Mouse (Mus musculus): ENCODE results near the gene Slc8a2.

The Slc8a2 gene

DNA sequence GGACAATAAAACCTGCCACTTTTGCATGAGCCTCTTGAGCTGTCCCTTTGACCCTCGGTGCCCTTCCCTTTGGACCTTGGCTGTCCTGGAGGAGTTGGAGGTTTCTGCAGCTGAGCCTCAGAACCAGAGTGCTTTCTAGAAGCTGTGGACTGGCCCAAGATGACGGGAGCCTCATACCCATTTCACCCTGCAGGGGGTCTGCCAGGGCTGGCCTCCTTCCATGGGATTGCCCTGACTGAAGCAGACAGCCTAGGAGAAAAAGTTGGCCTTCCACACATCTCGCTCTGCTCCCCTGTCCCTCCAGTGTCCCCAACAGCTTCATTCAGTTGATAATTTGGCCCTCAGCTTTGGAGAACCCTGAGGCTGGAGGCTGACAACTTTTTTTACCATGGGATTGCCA, 12.5 kb upstream of the Slc8a2 start:
- in situ Hi-C loops (cut with MboI; ENCODE audit: low pct_unique_long_range_greater_than_20kb in 1 of 2, low sequenced_read_pairs in 2 of 2, unreplicated experiment in 1 of 2), result no loop called here

DNA sequence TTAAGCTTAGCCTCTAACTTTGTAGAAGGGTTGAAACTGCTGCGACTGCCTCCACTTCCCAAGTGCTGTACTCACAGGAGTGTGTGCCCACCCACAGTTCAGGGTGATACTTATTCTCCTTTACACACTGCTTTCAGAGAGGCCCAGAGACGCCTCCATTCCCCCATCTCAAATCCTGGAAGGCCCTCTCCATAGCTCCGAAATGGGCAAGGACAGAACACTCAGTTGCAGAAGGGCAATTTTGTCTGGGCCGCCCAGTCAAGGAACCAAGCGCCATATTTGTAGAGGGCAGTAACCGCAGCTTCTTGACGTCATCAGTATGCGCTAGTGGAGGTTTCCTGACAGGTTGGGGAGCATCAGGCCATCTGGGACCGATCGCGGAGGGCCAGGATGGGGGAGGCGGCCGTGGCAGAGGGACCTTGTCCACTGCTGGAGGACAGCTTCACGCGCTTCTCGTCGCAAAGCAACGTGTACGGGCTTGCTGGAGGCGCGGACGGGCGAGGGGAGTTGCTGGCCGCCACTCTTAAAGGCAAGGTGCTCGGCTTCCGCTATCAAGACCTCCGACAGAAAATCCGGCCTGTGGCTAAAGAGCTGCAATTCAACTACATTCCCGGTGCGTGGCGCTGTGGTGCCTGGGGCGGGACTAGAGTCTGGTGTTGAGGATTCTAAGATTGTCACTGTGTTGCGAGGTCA, 9.9 kb upstream of the Slc8a2 start, which contains the start of gene Kptn:
Gene Kptn (plus strand): TSS at position 327 of the 693 bp plus-strand sequence.
- in situ Hi-C loops (cut with MboI; ENCODE audit: low pct_unique_long_range_greater_than_20kb in 1 of 2, low sequenced_read_pairs in 2 of 2, unreplicated experiment in 1 of 2), result no loop called here

DNA sequence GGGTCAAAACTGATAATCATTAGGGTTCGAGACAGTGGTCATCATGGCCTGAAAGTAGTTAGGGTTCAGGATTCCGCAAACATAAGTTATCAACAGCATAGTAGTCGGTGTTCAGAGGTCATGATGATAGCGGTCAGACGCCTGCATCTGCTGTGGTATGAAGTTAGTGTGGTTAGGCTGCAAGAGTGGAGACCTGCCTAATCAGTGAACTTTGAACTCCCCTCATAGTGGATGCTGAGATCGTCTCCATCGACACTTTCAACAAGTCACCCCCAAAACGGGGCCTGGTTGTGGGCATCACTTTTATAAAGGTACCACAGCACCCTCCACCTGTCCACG, 9.4 kb upstream of the Slc8a2 start:
- in situ Hi-C loops (cut with MboI; ENCODE audit: low pct_unique_long_range_greater_than_20kb in 1 of 2, low sequenced_read_pairs in 2 of 2, unreplicated experiment in 1 of 2), result no loop called here

GRCm38 (mm10) chr7:16125829-16126228, 3.8 kb upstream of the Slc8a2 start:
- in situ Hi-C loops (cut with MboI; ENCODE audit: low pct_unique_long_range_greater_than_20kb in 1 of 2, low sequenced_read_pairs in 2 of 2, unreplicated experiment in 1 of 2), result no loop called here

- in situ Hi-C loops (cut with MboI; ENCODE audit: low pct_unique_long_range_greater_than_20kb in 1 of 2, low sequenced_read_pairs in 2 of 2, unreplicated experiment in 1 of 2), result no loop called here
These were observed 1.3 kb upstream of the Slc8a2 start for GRCm38 (mm10) chr7:16128344-16128743.

DNA sequence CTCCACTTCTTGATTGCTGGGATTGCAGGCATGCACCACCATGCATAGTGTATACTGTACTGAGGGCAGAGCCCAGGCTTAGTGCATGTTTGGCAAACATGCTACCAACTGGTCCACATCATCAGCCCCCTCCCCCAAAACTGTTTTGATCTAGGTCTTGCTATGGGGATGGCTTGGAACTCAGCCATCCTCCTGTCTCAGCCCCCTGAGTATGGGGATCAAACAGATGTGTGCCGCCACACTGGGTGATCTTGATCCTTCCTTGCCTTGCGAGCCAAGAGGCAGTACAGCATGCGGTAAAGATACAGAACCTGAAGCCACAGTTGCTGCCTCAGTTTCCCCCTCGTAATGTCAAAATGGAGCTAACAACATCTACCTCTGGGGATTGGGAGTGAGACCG, 727 bp upstream of the Slc8a2 start:
- in situ Hi-C loops (cut with MboI; ENCODE audit: low pct_unique_long_range_greater_than_20kb in 1 of 2, low sequenced_read_pairs in 2 of 2, unreplicated experiment in 1 of 2), result no loop called here

DNA sequence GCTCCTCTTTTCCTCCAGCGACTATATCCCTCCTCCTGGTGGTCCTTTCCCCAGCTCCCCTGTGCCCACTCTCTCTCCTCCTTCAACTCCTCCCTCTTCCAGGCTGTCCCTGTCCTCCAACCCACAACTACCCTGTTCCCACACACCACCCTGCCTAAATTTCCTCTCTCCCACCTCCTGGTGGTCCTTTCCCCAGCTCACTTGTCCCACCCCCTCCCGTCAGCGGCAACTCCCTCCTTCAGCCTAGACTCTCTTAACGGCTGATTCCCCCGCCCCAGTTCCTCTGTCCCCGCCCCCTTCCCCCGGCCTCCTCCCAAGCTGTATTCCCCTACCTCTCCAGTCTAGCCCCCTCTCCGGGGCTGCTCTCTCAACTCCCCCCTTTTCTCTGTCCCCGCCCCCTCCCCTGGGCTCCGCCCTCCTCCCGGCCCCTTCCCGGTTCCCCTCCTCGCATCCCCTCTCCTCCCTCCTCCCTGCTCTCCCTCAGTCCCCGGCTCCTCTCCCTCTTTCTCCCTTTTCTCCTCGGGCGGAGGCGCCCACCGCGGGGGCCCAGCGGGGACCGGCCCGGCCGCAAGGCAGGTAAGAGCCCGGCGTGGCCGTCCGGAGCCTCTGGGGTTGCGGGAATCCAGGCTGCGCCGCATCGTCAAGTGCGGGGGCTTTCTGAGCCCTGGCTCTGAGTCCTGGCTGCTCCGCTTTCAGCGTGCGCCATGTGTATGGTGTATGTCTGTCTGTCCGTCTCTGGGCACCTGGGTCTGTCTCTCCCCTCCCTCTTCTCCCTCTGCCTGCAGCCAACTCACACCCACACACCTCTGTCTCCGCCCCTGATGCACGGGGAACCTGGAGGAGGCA, 443 bp downstream of the Slc8a2 start:
- in situ Hi-C loops (cut with MboI; ENCODE audit: low pct_unique_long_range_greater_than_20kb in 1 of 2, low sequenced_read_pairs in 2 of 2, unreplicated experiment in 1 of 2), result no loop called here

DNA sequence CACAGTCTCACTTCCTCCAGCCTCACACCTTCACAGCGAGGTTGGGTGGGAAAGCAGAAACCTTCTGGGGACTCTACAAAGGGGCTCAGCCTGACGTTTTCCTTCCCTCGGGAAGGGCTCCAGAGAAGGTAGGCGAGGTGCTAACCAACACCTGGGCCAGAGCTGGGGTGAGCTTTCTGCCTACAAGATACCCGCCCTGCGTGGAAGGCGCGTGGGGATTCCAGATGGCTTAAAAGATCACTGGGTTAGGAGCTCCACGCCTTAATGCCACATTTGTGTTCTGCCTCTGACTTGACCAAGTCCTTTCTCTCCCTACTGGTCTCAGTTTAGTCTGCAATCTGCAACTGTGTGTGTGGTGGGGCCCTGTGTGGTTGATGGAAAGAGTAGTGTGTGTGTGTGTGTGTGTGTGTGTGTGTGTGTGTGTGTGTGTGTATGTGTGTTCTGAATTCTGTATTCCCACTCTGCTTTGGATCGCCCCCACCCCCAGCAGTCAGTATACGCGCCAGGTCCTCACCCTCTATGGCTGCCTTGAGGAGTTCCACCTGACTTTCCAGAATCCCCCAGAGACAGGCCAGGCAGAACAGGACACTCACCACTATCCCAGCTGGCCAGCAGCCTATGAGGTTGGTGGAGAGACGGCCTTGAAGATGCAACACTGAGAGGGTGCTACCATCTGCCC, 1.5 kb downstream of the Slc8a2 start:
- in situ Hi-C loops (cut with MboI; ENCODE audit: low pct_unique_long_range_greater_than_20kb in 1 of 2, low sequenced_read_pairs in 2 of 2, unreplicated experiment in 1 of 2), result no loop called here

DNA sequence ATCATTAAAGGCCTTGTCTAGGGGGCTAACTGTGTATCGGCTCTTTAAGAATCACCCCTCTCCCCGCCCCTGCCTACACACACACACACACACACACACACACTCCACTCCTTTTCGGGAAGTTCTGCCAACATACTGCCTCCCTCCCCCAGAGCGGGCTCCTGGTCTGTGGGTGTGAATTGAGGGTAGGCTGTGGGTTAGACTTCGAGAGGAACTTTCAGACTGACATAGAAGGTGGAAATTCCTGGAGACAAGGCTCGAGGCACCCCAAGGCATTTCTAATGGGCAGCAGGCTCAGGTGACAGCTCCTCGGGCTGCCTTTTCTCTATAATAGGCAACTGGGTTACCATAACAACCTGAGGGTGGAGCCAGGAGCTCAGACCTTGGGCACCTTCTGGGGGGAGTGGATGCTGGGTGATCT, 2.5 kb downstream of the Slc8a2 start:
- in situ Hi-C loops (cut with MboI; ENCODE audit: low pct_unique_long_range_greater_than_20kb in 1 of 2, low sequenced_read_pairs in 2 of 2, unreplicated experiment in 1 of 2), result no loop called here

- in situ Hi-C loops (cut with MboI; ENCODE audit: low pct_unique_long_range_greater_than_20kb in 1 of 2, low sequenced_read_pairs in 2 of 2, unreplicated experiment in 1 of 2), result no loop called here
These were observed 3.3 kb downstream of the Slc8a2 start for GRCm38 (mm10) chr7:16132926-16133325.

GRCm38 (mm10) chr7:16133691-16134090, 4.1 kb downstream of the Slc8a2 start:
- in situ Hi-C loops (cut with MboI; ENCODE audit: low pct_unique_long_range_greater_than_20kb in 1 of 2, low sequenced_read_pairs in 2 of 2, unreplicated experiment in 1 of 2), result no loop called here

DNA sequence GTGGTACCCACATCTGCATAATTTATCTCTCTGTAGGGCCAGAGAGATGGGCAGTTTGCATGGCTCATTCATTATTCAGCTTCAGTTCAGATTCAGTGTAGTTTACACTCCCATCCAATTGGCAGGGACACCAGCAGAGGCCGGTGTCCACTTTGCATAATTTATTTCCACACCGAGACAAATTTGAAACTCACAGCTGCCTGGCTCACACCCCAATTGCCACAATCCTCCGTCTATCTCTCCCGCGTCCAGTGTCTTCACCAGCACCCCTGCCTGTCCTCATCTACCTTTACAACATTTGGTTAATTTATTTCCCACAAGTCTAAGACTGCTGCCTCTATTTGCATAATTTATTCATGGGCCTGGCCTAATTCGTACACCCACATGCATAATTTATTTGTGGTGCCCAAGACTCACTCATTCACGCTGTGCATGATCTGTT, 5.3 kb downstream of the Slc8a2 start:
- in situ Hi-C loops (cut with MboI; ENCODE audit: low pct_unique_long_range_greater_than_20kb in 1 of 2, low sequenced_read_pairs in 2 of 2, unreplicated experiment in 1 of 2), result no loop called here

- in situ Hi-C loops (cut with MboI; ENCODE audit: low pct_unique_long_range_greater_than_20kb in 1 of 2, low sequenced_read_pairs in 2 of 2, unreplicated experiment in 1 of 2), result no loop called here
These were observed 17.1 kb downstream of the Slc8a2 start for GRCm38 (mm10) chr7:16146489-16147410.

GRCm38 (mm10) chr7:16147643-16148042, 18.0 kb downstream of the Slc8a2 start:
- in situ Hi-C loops (cut with MboI; ENCODE audit: low pct_unique_long_range_greater_than_20kb in 1 of 2, low sequenced_read_pairs in 2 of 2, unreplicated experiment in 1 of 2), result no loop called here

DNA sequence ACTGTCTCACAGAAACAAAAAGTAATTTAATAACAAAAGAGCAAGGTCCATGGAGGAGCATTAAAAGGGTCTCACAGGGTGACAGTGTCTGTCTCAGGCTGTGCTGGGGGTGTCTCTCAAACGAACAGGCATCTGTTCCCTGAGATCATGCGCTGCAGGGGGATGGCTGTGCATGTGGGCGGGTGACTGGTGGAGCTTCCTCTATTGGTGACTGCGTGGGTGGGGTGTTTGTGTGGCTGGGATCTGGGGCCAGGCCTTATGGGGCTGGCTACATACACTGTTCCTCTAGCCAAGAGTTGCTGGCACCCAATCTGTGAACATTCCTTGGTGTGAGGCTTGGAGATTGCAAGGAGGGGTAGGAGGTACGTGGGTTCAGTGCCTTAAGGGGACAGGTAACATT, 19.6 kb downstream of the Slc8a2 start:
- in situ Hi-C loops (cut with MboI; ENCODE audit: low pct_unique_long_range_greater_than_20kb in 1 of 2, low sequenced_read_pairs in 2 of 2, unreplicated experiment in 1 of 2), result no loop called here

DNA sequence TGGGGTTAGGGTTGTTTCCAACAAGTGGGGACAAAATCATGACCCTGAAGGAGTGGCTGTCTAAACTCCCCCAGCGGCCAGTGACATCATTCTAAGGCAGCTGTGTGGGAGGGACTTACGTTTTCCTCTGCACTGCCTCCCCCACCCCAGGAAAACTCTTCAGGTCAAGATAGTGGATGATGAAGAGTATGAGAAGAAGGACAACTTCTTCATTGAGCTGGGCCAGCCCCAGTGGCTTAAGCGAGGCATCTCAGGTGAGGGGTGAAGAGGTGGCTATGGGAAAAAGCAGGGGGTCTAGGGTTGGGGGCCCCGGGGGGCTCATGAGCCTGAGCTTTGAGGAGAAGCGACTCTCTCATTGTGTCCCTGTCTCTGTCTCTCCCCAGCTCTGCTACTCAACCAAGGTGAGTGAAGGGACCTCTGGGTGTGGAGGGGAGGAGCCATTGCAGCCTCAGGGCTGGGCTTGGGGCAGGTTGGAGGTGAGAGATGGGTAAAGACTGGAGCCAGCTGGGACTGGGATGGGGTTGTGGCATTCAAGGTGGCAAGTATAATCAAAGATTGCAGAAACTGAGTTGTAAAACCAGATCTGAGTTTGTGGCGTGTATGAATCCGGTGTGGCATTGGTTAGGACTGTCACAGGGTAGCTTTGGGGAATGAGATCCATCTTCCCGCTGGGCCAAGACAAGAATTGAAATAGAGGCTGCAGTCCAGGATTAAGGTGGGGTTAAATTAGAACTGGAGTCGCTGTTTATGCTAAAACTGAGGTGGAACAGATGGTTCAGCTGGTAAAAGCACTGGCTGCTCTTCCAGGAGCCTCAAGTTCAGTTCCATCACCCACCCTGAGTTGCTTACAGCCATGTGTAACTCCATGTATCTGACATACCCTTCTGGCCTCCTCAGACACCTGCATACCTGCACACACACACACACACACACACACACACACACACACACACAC, 20.8 kb downstream of the Slc8a2 start:
- in situ Hi-C loops (cut with MboI; ENCODE audit: low pct_unique_long_range_greater_than_20kb in 1 of 2, low sequenced_read_pairs in 2 of 2, unreplicated experiment in 1 of 2), result no loop called here

- in situ Hi-C loops (cut with MboI; ENCODE audit: low pct_unique_long_range_greater_than_20kb in 1 of 2, low sequenced_read_pairs in 2 of 2, unreplicated experiment in 1 of 2), result no loop called here
These were observed 23.9 kb downstream of the Slc8a2 start for GRCm38 (mm10) chr7:16153522-16153921.
